Comparison of ENCODE assay signal across 8 mouse cellular contexts in genomic region chr7:5015118-5016001, GRCm38 (mm10). TPM values are rescaled to one million over a fixed set of nuclear protein-coding genes. Genes with fewer than 3 reads are reported as not detected.
DNase-seq lines count a peak whose midpoint lies in the region; ATAC-seq and TF ChIP-seq lines count a peak whose summit lies in the region.

Gene Gm44973 (plus strand): TSS chr7:5015496.

- no peak for TF ChIP-seq CTCF in ES-Bruce4 (IDR thresholded peaks at IDR 0.05; ENCODE audit: low read depth, low read length)
- no peak for TF ChIP-seq CTCF in heart, postnatal 0 days (IDR thresholded peaks at IDR 0.05; ENCODE audit: low read depth)
- TF ChIP-seq CTCF in liver, embryonic 14.5 days (IDR thresholded peaks at IDR 0.05; ENCODE audit: low read depth): no peak

- H3K27ac ChIP-seq in ES-Bruce4 (ENCODE audit: insufficient read depth, low read length): peak within 1 kb of the TSS; percentile 94
- H3K27ac ChIP-seq in forebrain, embryonic 12.5 days: peak within 1 kb of the TSS; percentile 99
- peak within 1 kb of the TSS; percentile 96 for H3K27ac ChIP-seq in heart, postnatal 0 days (ENCODE audit: low read depth)
- peak within 1 kb of the TSS; percentile 96 for H3K27ac ChIP-seq in liver, embryonic 14.5 days
- peak within 1 kb of the TSS; percentile 95 for H3K27ac ChIP-seq in stomach, embryonic 16.5 days (ENCODE audit: low read length)

- H3K4me2 ChIP-seq in forebrain, embryonic 12.5 days: peak within 1 kb of the TSS; percentile 60
- H3K4me2 ChIP-seq in heart, postnatal 0 days (ENCODE audit: low read depth, low read length): peak within 1 kb of the TSS; percentile 70
- peak within 1 kb of the TSS; percentile 82 for H3K4me2 ChIP-seq in liver, embryonic 14.5 days (ENCODE audit: low read depth)
- peak within 1 kb of the TSS; percentile 63 for H3K4me2 ChIP-seq in stomach, embryonic 16.5 days (ENCODE audit: low read depth, low read length)

- peak; percentile 30 for TF ChIP-seq POLR2A in ES-Bruce4 (IDR thresholded peaks at IDR 0.05; ENCODE audit: insufficient read depth, low read length)

- peak within 1 kb of the TSS; percentile 91 for H3K9ac ChIP-seq in ES-Bruce4 (ENCODE audit: low read depth, poor library complexity, severe bottlenecking)
- H3K9ac ChIP-seq in forebrain, embryonic 12.5 days: peak within 1 kb of the TSS; percentile 84
- peak within 1 kb of the TSS; percentile 78 for H3K9ac ChIP-seq in heart, postnatal 0 days (replicated peaks; ENCODE audit: low read depth, low read length)
- peak within 1 kb of the TSS; percentile 97 for H3K9ac ChIP-seq in liver, embryonic 14.5 days (replicated peaks)
- peak within 1 kb of the TSS; percentile 89 for H3K9ac ChIP-seq in stomach, embryonic 16.5 days (ENCODE audit: low read length)

- no peaks in the 10 kb centered on the region for H3K27me3 ChIP-seq in ES-Bruce4 (ENCODE audit: control insufficient read depth, insufficient read depth, low read length, poor library complexity, severe bottlenecking)
- no peaks in the 10 kb centered on the region for H3K27me3 ChIP-seq in forebrain, embryonic 12.5 days
- H3K27me3 ChIP-seq in heart, postnatal 0 days (ENCODE audit: control insufficient read depth, insufficient read depth, low read length): no peaks in the 10 kb centered on the region
- no peaks in the 10 kb centered on the region for H3K27me3 ChIP-seq in liver, embryonic 14.5 days (ENCODE audit: control insufficient read depth, insufficient read depth, low read length)
- no peaks in the 10 kb centered on the region for H3K27me3 ChIP-seq in stomach, embryonic 16.5 days (ENCODE audit: control insufficient read depth, insufficient read depth, low read length)

- ATAC-seq in cerebellum, adult (ENCODE audit: insufficient number of reproducible peaks, low FRiP score, low TSS enrichment): peak; percentile 81
- ATAC-seq in forebrain, embryonic 12.5 days (ENCODE audit: low FRiP score): peak; percentile 84
- peak; percentile 79 for ATAC-seq in heart, postnatal 0 days (ENCODE audit: insufficient read depth, low read depth)
- ATAC-seq in liver, embryonic 14.5 days (ENCODE audit: insufficient read depth): peak; percentile 76
- peak; percentile 84 for ATAC-seq in stomach, embryonic 16.5 days (ENCODE audit: insufficient read depth, low FRiP score)

- peak; percentile 95 for DNase-seq in heart, postnatal 0 days (ENCODE audit: low spot score)
- peak; percentile 96 to 98 for DNase-seq in kidney, postnatal 36 days
- DNase-seq in liver, embryonic 14.5 days (ENCODE audit: low read depth in 3 of 3, low spot score in 3 of 3): peak; percentile 82 to 91 (median 84)
- DNase-seq in neural tube, embryonic 10.5 days (ENCODE audit: extremely low spot score, low spot score): peak; percentile 98

- no peak for TF ChIP-seq EP300 in ES-Bruce4 (IDR thresholded peaks at IDR 0.05; ENCODE audit: insufficient read depth, low read depth, low read length)
- no peak for TF ChIP-seq EP300 in heart, postnatal 0 days (IDR thresholded peaks at IDR 0.05; ENCODE audit: low read depth)
- TF ChIP-seq EP300 in liver, embryonic 14.5 days (IDR thresholded peaks at IDR 0.05; ENCODE audit: low read depth): peak; percentile 45; the same call in 1 of the 2 replicates

- peaks cover 18% of the 10 kb centered on the region for H3K36me3 ChIP-seq in ES-Bruce4 (ENCODE audit: control insufficient read depth, insufficient read depth, low read length, poor library complexity, severe bottlenecking)
- H3K36me3 ChIP-seq in forebrain, embryonic 12.5 days (replicated peaks): peaks cover 34% of the 10 kb centered on the region
- peaks cover 25% of the 10 kb centered on the region for H3K36me3 ChIP-seq in heart, postnatal 0 days (replicated peaks; ENCODE audit: control insufficient read depth, insufficient read depth, low read length)
- peaks cover 28% of the 10 kb centered on the region for H3K36me3 ChIP-seq in liver, embryonic 14.5 days (replicated peaks; ENCODE audit: control insufficient read depth, insufficient read depth, low read depth)
- H3K36me3 ChIP-seq in stomach, embryonic 16.5 days (ENCODE audit: control insufficient read depth, insufficient read depth, low read length): peaks cover 22% of the 10 kb centered on the region

- H3K9me3 ChIP-seq in ES-Bruce4 (replicated peaks; ENCODE audit: control insufficient read depth, insufficient read depth, low read length, poor library complexity, severe bottlenecking): no peaks in the 10 kb centered on the region
- no peaks in the 10 kb centered on the region for H3K9me3 ChIP-seq in forebrain, embryonic 12.5 days
- no peaks in the 10 kb centered on the region for H3K9me3 ChIP-seq in heart, postnatal 0 days (replicated peaks; ENCODE audit: control insufficient read depth, low read length)
- no peaks in the 10 kb centered on the region; the same call in 1 of the 2 replicates for H3K9me3 ChIP-seq in liver, embryonic 14.5 days (ENCODE audit: control insufficient read depth, low read length)
- H3K9me3 ChIP-seq in stomach, embryonic 16.5 days (replicated peaks; ENCODE audit: control insufficient read depth, low read length): no peaks in the 10 kb centered on the region

- WGBS in forebrain, embryonic 12.5 days: under 1% methylated on average over 75 of the region's 76 CpGs
- under 1% methylated on average over 73 of the region's 76 CpGs for WGBS in heart, postnatal 0 days
- WGBS in liver, embryonic 14.5 days (ENCODE audit: insufficient replicate concordance): under 1% methylated on average over 71 of the region's 76 CpGs
- WGBS in stomach, embryonic 16.5 days: under 1% methylated on average over 59 of the region's 76 CpGs

- H3K4me3 ChIP-seq in ES-Bruce4 (ENCODE audit: low read depth, low read length): peak within 1 kb of the TSS; percentile 92
- peak within 1 kb of the TSS; percentile 71 for H3K4me3 ChIP-seq in forebrain, embryonic 12.5 days (replicated peaks)
- peak within 1 kb of the TSS; percentile 74 for H3K4me3 ChIP-seq in heart, postnatal 0 days (ENCODE audit: low read depth, low read length)
- peak within 1 kb of the TSS; percentile 94 to 96 for H3K4me3 ChIP-seq in liver, embryonic 14.5 days (ENCODE audit: insufficient read depth in 1 of 2, low read depth in 2 of 2, low read length in 2 of 2)
- peak within 1 kb of the TSS; percentile 83 for H3K4me3 ChIP-seq in stomach, embryonic 16.5 days (replicated peaks; ENCODE audit: low read length)

- peaks cover 9% of the 10 kb centered on the region for H3K4me1 ChIP-seq in ES-Bruce4 (ENCODE audit: control insufficient read depth, insufficient read depth, low read length)
- H3K4me1 ChIP-seq in forebrain, embryonic 12.5 days: peaks cover 8% of the 10 kb centered on the region
- peaks cover 16% of the 10 kb centered on the region for H3K4me1 ChIP-seq in heart, postnatal 0 days (ENCODE audit: control insufficient read depth, insufficient read depth)
- H3K4me1 ChIP-seq in liver, embryonic 14.5 days (replicated peaks; ENCODE audit: control insufficient read depth in 2 of 2, insufficient read depth in 2 of 2, low read length in 1 of 2): peaks cover 12 to 13% of the 10 kb centered on the region in 2 experiments
- peaks cover 10% of the 10 kb centered on the region for H3K4me1 ChIP-seq in stomach, embryonic 16.5 days (ENCODE audit: control insufficient read depth, insufficient read depth, low read length)

RNA-seq across cellular contexts. Expression of gene Gm44973, which starts in this region (rescaled TPM):
- not detected in 2 replicates for polyA plus RNA-seq in ES-Bruce4 (2011; ENCODE audit: insufficient read depth, insufficient read length, low read depth, missing spikeins)
- 0.69 TPM in 1 of 2 replicates, not detected in the other for polyA plus RNA-seq in forebrain, embryonic 12.5 days (2016; fragmentation: Nextera tagmentation; extraction: Ambion mirVana)
- total RNA-seq in heart, postnatal 0 days (2014; rRNA removed; ENCODE audit: low replicate concordance): not detected in 2 replicates
- 0.75 and 1.1 TPM in 2 replicates for polyA plus RNA-seq in heart, postnatal 0 days (2015; fragmentation: Nextera tagmentation; extraction: Ambion mirVana)
- 0.03 and 0.10 TPM in 2 replicates for polyA plus RNA-seq in liver, embryonic 14.5 days (2012; rRNA removed)
- polyA plus RNA-seq in liver, embryonic 14.5 days (2014; fragmentation: Nextera tagmentation; extraction: Ambion mirVana): 1.6 and 1.9 TPM in 2 replicates
- polyA plus RNA-seq in stomach, embryonic 16.5 days (2015; fragmentation: Nextera tagmentation; extraction: Ambion mirVana): 0.99 and 1.3 TPM in 2 replicates

Comparison
In these comparisons a context has a peak if more than half of its experiments do, and no peak if none do; other contexts are left out.
1. Peak in every context shown above with its lines: DNase-seq, ATAC-seq, H3K4me3 ChIP-seq and H3K27ac ChIP-seq.
2. Peak in ATAC-seq, H3K4me3 ChIP-seq, H3K27ac ChIP-seq, H3K9ac ChIP-seq and H3K4me2 ChIP-seq in forebrain, embryonic 12.5 days; RNA of the gene not detected or under 1 TPM.